Mouse (Mus musculus): ENCODE measurements around the gene Rdh16f2. TPM values are rescaled to one million over a fixed set of nuclear protein-coding genes. Genes with fewer than 3 reads are reported as not detected.

Gene Rdh16f2
- polyA plus RNA-seq (2012; rRNA removed) = 0.31 and 1.4 TPM in 2 replicates

GRCm38 (mm10) chr10:127866232-127866631 is at the start of gene Rdh16f2:
Gene Rdh16f2, plus strand, starts transcription at chr10:127866474.

DNA sequence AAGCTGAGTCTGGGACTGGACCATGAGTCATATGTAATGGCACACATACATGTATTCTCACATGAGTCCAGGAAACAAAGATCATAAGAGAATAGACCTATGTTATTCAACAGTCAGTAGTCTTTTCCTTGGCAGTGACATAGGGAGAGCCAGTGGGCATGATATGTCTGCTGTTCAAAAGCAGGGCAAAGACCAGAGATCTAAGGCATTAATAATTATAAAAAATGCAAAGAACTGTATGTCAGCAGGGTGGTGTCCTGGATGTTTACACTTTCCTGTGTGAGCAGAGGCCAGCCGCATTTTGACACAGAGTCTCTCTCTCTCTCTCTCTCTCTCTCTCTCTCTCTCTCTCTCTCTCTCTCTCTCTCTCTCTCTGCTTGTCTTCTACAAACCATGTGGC is 16.6 kb upstream of the Rdh16f2 start, which contains the start of gene Rdh19:
Gene Rdh19, plus strand, starts transcription at position 301 of the 400 bp plus-strand sequence.

DNA sequence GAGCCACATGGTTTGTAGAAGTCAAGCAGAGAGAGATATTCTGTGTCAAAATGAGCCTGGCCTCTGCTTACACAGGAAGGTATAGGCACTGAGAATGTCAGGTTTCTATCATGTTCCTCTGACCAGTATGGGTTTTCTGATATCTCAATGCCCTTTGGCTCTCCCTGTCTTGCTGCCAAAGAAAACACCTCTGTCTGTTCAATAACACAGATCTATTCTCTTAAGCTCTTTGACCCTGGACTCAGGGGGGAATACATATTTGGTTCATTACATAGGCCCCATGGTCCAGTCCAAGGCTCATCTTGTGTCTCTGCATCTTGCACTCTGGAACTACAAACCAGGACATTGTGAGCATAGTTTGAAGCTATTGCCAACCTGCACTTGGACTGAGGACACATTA is 22.3 kb downstream of the Rdh16f2 start, which contains the start of gene Rdh7:
Gene Rdh7, minus strand, starts transcription at position 213 of the 400 bp plus-strand sequence.

GRCm38 (mm10) chr10:127898218-127898617 is 31.9 kb downstream of the Rdh16f2 start, which contains the start of gene Sdr9c7:
Gene Sdr9c7, plus strand, starts transcription at chr10:127898518.

Other genes starting within 250 kb of the Rdh16f2 start
- gene Lrp1, start 245.3 kb upstream of the Rdh16f2 start, polyA plus RNA-seq (2012; rRNA removed) = 138 and 148 TPM in 2 replicates
- 65.8 and 79.3 TPM in 2 replicates for gene Stat6, start 223.5 kb upstream of the Rdh16f2 start, polyA plus RNA-seq (2012; rRNA removed)
- gene Nemp1, start 199.6 kb upstream of the Rdh16f2 start, polyA plus RNA-seq (2012; rRNA removed) = 2.4 TPM in 2 replicates
- gene Nab2, start 197.9 kb upstream of the Rdh16f2 start, polyA plus RNA-seq (2012; rRNA removed) = 14.5 and 15.4 TPM in 2 replicates
- 132 and 140 TPM in 2 replicates for gene Myo1a, start 161.3 kb upstream of the Rdh16f2 start, polyA plus RNA-seq (2012; rRNA removed)
- not detected in 2 replicates for gene Tac2, start 142.0 kb upstream of the Rdh16f2 start, polyA plus RNA-seq (2012; rRNA removed)
- 6.9 and 7.8 TPM in 2 replicates for gene Zbtb39, start 126.9 kb upstream of the Rdh16f2 start, polyA plus RNA-seq (2012; rRNA removed)
- gene Gpr182, start 114.7 kb upstream of the Rdh16f2 start, polyA plus RNA-seq (2012; rRNA removed) = 1.7 TPM in 2 replicates
- gene Rdh1, start 106.8 kb upstream of the Rdh16f2 start, polyA plus RNA-seq (2012; rRNA removed) = 0.21 and 0.34 TPM in 2 replicates
- 0.12 and 1.0 TPM in 2 replicates for gene Rdh16f1, start 106.7 kb upstream of the Rdh16f2 start, polyA plus RNA-seq (2012; rRNA removed)
- gene Rdh9, start 90.1 kb upstream of the Rdh16f2 start, polyA plus RNA-seq (2012; rRNA removed) = 7.8 and 13.4 TPM in 2 replicates
- gene Rdh16, start 65.3 kb upstream of the Rdh16f2 start, polyA plus RNA-seq (2012; rRNA removed) = 11.2 and 12.1 TPM in 2 replicates
- 0.10 and 0.49 TPM in 2 replicates for gene Rdh19, start 16.5 kb upstream of the Rdh16f2 start, polyA plus RNA-seq (2012; rRNA removed)
- 0.06 and 0.08 TPM in 2 replicates for gene Rdh7, start 22.3 kb downstream of the Rdh16f2 start, polyA plus RNA-seq (2012; rRNA removed)
- 0.27 TPM in 1 of 2 replicates, not detected in the other for gene Sdr9c7, start 32.0 kb downstream of the Rdh16f2 start, polyA plus RNA-seq (2012; rRNA removed)
- gene Hsd17b6, start 141.1 kb downstream of the Rdh16f2 start, polyA plus RNA-seq (2012; rRNA removed) = not detected in 2 replicates
- gene Prim1, start 148.7 kb downstream of the Rdh16f2 start, polyA plus RNA-seq (2012; rRNA removed) = 2.0 and 2.3 TPM in 2 replicates
- gene Naca, start 169.1 kb downstream of the Rdh16f2 start, polyA plus RNA-seq (2012; rRNA removed) = 168 and 269 TPM in 2 replicates
- gene Ptges3, start 192.5 kb downstream of the Rdh16f2 start, polyA plus RNA-seq (2012; rRNA removed) = 31.9 and 33.8 TPM in 2 replicates
- gene Atp5b, start 216.8 kb downstream of the Rdh16f2 start, polyA plus RNA-seq (2012; rRNA removed) = 5,215 and 5,581 TPM in 2 replicates
- gene Baz2a, start 225.1 kb downstream of the Rdh16f2 start, polyA plus RNA-seq (2012; rRNA removed) = 30.8 and 32.8 TPM in 2 replicates